Mouse (Mus musculus) embryo, embryonic 10.5 days (tissue): ENCODE data around the gene E130218I03Rik.

Source experiments
- DNase-seq: peaks from one replicate; pipeline ENCODE4 v3.0.0-alpha.2; 2015; ENCODE audit warnings: low spot score

The E130218I03Rik gene

DNA sequence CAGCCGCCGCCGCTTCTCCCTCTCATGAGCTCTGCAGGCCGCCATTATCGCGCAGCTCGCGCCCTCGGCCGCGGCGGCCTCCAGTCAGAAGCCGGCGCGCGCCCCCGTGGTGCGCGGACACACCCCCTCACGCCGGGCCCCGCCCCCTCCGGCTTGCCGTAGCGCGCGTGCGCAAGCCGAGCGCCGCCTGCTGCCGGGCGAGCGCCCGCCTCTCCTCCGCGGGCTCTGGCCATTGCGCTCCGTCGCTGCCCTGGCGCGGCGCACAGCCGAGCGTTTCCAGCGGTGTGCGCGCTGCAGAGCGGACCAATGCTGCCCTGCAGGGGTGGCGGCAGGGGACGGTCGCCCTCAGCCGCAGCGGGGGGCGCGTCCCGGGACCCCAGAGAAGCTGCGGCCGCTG is 43.7 kb downstream of the E130218I03Rik start:
- peak; percentile 94 for DNase-seq

DNA sequence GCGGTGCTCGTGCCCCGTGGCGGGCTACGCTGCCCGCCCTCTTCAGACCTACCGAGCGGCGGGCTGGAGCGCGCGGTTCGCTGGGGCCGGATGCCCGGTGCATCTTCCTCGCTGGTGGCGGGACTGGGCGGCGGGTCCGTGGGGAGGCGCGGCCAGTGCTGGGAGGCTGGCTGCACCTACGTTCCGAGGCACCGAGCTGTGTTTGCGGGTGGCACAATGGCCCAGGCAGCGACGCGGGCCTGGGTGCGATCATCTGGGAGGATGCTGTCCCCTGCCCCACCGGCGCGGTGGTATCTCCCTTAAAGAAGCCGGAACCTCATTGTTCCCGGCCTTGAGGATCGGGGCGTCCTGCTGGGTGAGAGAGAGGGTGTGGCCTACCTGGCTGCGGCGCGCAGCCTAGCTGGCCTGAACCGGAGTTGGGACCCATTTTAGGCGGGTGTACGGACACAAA is 44.1 kb downstream of the E130218I03Rik start, which contains the start of gene Pdik1l:
Gene Pdik1l, minus strand, starts transcription at position 321 of the 451 bp plus-strand sequence.
- DNase-seq: peak; percentile 92

DNA sequence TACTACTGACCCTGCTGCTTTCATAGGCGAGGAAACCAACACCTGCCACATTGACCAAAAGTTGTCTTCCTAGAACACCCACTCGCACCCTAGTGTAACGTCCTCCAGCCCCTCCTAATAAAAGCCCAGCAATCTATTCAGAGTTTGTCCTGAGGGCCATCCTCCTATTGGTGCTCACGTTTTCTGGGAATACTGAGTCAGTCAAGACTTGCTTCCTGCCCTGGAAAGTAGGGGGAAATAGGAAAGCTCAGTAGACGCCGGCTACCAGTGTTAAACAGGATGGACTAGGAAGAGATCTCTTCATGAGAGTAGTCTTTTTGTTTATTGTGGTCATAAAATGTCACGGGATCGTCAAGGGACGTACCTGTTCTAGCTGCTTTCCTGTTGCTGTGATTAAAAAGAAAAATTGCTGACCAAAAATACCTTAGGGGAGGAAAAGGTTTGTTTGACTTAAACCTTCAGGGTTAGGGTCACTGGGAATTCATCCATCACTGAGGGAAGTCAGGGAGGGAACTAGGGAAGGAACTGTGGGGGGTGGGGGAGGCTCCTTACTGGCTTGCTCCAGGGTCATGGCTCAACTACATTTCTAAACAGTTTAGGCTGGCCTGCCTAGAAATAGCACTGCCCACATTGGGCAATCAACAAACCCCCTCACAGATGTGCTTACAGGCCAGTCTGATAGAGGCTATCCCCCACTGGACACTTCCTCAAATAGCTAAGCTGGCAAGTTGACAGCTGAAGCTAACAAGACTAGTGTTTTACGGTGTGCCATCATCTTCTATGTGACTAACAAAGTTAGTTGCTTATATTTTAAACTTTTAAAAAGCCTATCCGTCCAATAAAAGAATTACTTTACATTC is 45.2 kb downstream of the E130218I03Rik start:
- DNase-seq: peak; percentile 53

DNA sequence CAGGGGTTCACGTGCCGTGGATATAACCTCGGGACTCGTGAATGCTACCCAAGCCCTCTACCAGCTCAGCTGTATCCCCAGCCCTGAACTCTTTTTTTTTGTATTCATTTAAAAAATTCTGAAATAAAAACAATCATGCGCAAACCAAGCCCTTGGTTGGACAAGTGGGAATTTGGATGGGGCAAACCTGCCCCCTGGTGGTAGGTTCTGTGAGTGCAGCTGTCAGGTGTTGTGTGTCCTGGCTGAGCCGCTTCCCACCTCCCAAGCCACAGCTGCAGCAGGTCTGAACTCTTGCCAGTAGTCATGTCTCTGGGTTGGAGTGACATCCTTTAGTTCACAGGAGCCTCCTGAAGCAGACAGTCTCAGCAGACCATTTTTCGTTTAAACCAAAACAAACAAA is 48.6 kb downstream of the E130218I03Rik start:
- DNase-seq: peak; percentile 91

DNA sequence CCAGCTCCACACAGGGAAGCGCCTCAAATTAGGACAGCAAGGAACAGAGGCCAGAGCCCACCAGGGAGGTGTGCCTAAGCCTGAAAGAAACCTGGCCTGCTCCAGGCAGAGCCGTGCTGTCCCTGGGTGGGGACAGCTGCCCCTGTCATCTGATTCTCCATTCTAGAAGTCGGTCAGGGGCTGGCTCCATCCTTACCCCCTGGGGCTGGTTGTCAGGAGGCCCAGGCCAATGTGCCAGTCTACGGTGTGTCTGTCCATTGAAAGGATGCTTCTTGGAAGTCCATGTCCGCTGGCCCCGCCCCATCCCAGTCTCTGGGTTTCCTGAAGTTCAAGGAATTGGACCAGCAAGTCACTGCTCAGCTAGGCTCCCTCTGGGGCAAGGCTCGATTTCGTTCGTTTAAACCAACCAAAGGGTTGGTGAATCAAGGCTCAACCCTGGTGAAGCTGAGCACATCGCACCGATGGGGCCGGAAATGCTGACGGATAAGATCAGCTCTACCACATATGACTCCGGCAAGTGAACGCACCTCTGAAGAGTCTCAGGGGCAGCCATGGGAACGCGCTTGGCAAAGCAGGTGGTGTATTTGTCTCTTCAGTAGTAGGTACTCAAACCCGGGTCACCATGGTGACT is 49.7 kb downstream of the E130218I03Rik start:
- DNase-seq: no peak

DNA sequence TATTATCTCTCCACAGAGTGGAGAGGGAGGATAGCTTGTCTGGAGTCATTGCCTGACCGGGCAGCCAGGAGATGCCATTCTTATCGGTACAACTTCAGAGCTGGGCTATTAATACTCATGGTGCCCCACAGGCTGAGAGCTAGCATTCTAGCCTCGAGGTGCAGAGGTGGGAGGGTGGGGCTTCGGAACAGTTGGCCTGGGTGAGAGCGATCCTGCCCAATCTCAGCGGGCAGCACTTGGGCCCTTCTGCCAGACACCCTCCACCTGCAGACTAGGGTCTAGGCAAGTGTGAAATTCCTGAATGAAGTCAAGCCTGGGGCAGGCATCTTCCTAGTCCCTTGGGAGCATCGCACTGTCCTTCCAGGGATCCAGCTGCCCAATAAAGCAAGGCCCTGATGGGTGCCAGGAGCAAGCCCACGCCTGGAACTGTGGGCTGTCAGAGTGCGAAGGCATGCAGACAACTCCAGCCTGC is 50.3 kb downstream of the E130218I03Rik start:
- no peak for DNase-seq
